Mouse (Mus musculus): ENCODE results near the gene Gpr37l1.

Gene Gpr37l1

DNA sequence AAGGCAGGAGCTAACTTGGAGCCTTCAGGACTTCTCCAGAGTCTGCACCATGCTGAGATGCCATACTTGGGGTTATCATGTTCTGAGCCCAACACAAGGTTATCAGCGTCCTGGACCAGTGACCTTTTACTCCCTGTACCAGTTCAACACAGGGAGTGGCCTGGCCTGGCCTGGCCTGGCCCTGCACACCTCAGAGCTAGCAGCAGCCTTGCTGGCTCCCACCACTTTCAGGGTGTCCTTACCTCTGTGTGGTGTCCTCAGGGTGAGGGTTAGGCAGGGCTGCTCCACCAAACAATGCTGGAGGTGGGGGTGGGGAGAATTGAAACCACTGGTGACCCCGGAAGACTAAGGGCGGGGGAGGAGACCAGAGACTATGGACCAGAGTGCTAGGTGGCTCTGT is 15.5 kb upstream of the Gpr37l1 start:
- ATAC-seq (ENCODE audit: insufficient number of reproducible peaks, low FRiP score, low TSS enrichment), result no peak

DNA sequence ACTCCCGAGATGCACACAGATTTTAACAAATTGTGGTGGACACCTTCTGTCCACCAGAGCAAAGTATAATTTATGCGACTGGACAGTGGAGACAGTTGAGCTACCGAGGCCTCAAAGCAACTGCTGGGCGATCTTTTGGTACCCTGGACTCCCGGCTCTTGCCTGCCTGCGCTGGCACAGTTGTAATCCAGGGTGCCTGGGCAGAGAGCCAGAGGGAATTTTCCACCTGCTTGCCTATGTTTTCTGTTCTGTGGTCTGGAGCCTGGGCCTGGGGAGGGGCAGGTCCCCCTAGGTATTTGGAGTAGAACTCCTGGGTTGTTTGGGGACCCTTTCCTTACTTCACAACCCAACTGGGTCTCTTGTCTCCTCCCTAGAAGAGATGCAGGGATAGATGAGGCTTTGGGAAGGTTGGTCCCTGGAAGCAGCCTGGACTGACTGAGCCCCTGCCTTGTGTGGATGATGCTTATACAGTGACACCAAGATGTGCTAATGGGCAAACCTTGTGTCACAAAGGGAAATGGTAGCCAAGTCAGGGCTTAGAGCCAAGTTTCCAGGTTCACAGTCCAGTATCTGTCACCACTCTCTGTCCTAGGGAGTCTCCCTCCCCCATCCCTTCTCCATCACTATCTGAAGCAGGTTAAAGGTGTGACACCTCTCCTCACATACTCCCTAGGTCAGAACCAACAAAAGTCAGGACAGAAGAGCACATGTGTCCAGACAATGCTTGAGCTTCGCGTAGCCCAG is 14.6 kb upstream of the Gpr37l1 start:
- ATAC-seq (ENCODE audit: insufficient number of reproducible peaks, low FRiP score, low TSS enrichment), result no peak

DNA sequence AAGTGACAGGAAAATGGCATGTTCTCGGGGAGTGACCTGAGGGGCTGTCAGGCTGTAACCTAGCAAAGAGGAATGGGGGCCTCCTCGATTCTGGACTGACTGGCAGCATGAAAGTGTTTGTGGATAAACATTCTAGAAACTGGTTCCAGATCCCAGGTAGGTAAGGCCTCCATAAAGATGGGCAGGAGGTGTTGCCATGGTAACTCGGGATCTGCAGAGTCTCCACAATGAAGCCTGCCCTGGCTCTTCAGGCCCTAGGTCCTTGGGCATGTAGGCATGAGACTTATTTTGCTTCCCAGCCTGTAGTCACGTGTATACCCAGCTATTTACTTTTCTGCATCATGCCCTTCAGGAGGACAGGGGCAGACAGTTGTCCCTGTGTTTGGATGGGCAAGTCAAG is 13.8 kb upstream of the Gpr37l1 start:
- no peak for ATAC-seq (ENCODE audit: insufficient number of reproducible peaks, low FRiP score, low TSS enrichment)

DNA sequence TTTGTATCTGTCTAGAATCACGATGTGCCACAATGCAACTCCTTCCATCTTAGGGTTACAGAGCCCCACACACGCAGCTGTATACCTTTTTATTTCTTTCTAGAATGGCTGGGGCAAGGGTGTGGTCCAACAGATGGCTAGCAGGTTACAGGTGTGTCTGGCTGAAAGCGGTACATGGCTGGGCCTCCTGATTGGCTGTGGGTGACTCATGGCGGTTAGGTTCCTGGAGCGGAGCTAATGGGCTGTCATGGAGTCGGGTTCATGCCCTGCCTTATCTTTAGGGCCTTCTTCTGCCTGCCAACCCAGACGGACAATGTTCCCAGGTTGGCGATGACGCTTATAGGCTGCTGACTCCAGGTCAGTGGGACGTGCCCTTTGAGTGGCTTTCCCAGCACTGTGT is 13.3 kb upstream of the Gpr37l1 start:
- ATAC-seq (ENCODE audit: insufficient number of reproducible peaks, low FRiP score, low TSS enrichment), result no peak

DNA sequence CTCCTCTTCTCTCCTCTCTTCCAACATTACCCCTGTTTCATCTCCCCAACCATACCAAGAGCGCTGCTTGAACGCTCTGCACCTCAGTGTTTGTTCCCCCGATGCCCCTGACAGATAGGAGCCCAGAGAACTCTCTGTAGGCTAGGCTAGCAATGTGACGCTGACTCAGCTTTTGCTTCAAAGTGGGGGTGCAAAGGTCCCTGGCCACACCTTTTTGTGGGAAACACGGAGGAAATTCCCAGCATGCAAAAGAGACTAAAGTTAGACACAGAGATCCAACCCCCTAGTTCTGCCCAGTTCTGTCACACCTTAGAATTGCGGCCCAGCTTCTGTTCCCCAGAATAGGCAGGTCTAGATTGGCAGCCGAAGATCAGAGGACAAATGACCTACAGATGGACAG is 11.4 kb upstream of the Gpr37l1 start:
- ATAC-seq (ENCODE audit: insufficient number of reproducible peaks, low FRiP score, low TSS enrichment), result no peak

DNA sequence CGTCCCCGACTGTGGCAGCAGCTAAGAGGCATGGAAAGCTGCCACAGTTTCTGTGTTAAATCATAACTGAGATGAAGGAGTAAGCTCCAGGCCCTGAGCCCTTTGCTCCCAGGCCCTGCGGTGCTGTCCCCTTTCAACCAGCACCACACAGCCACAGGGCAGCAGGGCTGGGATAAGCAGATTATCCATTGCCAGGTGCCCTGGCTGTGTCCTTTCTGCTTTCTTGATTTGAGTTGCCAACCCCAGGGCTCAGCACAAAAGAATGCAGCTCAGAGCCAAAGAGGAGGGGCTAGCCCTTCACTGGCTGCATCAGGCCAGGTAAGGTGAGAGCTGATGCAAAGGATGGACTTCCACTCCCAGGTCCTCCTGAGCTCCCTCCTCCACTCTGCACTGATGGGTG is 10.2 kb upstream of the Gpr37l1 start:
- ATAC-seq (ENCODE audit: insufficient number of reproducible peaks, low FRiP score, low TSS enrichment), result no peak

DNA sequence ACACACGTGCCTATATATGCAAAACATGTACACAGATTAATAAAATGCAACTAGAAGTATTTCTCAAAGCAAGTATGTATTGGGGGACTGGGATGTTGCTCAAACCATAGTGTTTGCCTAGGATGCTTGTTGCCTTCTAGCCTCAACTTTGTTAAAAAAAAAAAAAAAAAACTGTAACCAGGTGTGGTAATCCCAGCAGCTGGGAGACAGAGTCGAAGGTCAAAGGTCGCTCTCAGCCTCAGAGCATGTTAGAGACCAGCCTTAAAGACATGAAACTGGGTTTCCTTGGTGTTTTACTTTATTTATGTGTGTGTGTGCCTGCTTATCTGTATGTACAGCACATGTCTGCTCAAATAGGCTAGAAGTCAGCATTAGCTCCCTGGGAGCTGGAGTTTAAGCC is 7.7 kb upstream of the Gpr37l1 start:
- ATAC-seq (ENCODE audit: insufficient number of reproducible peaks, low FRiP score, low TSS enrichment), result no peak

DNA sequence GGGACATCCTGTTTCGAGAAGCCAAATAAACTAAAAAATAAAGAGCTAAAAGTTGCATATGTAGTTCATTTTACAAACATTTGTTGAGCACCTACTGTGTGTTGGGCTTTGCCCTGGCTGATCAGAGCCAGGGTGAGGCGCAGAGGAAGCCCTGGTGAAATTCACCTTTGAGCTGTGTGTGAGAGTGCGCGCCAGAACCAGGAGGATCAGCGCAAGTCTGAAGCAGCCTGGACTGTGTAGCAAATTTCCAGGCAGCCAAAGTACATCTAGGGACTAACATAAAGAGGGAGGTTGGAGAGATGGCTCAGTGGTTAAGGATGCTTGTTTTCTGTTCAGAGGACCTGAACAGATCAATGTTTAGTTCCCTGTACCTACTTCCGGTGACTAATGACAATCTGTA is 5.8 kb upstream of the Gpr37l1 start:
- ATAC-seq (ENCODE audit: insufficient number of reproducible peaks, low FRiP score, low TSS enrichment), result no peak

DNA sequence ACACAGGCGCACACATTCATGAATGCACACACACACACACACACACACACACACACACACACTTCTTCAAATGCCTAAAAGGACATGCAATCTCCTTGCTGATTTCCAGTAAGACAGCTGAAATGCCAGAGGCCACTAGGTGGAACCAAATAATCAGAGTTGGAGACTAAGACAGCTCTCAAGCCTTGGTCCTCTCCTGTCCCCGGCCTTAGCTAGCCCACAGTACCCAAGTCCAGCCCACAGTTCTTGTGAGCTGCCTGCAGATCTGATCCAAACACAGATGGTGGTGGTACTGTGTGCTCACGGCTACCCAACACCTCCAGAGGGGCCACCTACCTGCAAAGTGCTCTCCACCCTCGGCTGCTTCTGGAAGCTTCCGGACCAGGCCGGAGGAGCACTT is 4.5 kb upstream of the Gpr37l1 start:
- peak; percentile 67 for ATAC-seq (ENCODE audit: insufficient number of reproducible peaks, low FRiP score, low TSS enrichment)

DNA sequence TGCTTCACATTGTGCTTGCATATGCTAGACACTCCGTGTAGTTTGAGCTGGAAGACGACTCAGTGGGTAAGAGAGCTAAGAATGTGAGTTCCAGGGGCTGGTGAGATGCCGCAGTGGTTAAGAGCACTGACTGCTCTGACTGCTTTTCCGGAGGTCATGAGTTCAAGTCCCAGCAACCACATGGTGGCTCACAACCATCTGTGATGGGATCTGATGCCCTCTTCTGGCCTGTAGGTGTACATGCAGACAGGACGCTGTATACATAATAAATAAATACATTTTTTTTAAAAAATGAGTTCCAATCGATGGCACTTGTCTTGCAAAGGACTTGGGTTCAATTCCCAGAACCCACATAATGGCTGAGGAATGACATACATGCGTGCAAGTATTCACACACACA is 3.7 kb upstream of the Gpr37l1 start:
- no peak for ATAC-seq (ENCODE audit: insufficient number of reproducible peaks, low FRiP score, low TSS enrichment)

DNA sequence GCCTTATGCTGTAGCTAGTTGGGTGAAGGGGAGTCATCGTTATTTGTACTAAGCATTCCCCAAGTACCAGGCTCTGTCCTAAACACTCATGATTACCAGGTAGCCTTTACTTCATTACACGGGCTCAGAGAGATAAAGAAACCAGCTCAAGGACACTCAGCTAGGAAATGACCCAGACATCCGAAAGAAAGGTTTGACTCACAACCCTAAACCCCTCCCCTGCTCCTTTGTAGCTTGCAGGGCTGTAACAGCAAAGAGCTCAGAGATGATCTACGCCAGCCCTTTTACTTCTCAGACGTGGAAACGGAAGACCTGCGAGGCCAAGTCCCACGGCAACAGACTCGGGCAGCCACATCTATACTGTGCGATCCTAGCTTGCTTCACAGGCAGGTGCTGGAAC is 2.8 kb upstream of the Gpr37l1 start:
- no peak for ATAC-seq (ENCODE audit: insufficient number of reproducible peaks, low FRiP score, low TSS enrichment)

DNA sequence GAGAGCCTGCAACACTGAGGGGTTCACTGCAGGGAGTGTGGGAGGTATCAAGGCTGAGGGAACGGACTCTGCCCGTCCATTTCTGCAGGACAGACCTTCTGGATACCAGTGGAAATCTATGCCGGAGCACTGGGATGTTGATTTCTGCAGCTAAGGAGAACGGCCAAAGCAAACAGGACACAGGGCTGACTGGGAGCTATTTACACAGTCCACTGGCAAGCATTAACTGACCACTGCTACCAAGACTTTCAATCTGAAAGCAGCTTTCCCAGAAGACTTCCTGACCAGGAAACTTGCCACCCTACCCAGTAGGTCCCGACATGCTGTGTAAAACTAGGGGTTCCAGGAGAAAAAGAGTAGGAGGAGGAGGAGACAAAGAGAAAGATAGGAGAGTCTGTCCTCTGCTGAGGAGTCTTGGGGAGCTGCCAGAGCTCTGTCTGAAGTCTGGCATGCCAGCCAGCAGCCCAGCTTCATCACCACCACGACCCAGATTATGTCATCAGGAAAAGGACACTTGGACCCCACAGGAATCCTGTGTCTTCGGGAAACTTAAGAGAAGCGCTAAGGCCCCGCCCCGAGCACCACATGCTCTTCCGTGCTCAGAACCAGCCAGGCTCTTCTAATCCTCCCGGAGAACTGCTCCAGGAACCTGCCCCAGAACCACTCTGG is 2.2 kb upstream of the Gpr37l1 start:
- peak; percentile 17; the same call in 1 of the 2 replicates for ATAC-seq (ENCODE audit: insufficient number of reproducible peaks, low FRiP score, low TSS enrichment)

DNA sequence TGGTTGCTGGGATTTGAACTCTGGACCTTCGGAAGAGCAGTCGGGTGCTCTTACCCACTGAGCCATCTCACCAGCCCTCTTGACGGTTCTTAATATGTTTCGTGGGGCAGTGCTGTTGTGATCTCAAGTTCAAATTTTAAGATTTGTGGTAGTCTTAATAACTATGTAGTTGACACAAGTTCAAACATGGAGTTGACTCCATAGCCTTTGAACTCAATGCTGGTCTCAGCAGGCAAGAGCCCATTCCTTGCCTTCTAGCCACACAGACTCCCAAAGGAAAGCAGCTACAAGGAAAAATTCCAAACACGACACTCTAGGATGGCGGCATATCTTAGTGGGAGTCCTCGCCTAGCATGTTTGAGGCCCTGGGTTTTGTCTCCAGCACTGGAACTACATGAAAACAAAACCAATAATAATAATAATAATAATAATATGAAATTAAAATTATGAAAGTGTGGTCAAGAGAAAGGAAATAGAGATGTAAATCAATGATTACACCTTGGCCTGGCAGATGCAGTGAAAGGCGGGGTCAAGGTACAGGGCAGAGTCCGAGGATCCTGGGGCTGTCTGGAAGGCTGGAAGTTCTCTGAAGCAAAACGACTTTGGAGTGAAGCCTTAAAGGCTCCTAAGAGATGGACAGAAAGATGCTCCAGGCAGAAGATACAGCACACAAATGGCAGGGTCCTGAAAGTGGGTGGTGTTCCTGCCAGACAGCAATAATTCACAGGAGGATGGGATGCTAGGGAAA is 1.1 kb upstream of the Gpr37l1 start:
- ATAC-seq (ENCODE audit: insufficient number of reproducible peaks, low FRiP score, low TSS enrichment), result no peak

DNA sequence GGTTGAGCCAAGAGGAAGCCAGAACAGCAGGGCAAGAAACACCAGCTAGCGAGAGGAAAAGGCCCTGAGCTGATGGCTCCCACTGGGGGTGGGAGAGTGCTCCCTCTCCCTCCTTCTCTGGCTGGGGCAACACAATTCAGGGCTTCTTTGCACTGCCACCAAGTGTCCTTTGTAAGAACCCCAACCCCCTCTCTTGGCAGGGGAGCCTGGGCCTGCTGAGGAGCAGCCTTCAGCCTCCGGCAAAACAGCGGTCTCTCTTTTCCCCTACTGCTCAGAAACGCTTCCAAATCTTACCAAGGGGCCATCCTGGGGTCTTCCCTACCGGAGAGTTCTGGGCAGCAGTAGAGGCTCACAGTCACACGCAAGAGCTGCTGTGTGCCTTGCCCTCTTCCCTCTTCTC is 4.8 kb downstream of the Gpr37l1 start:
- ATAC-seq (ENCODE audit: insufficient number of reproducible peaks, low FRiP score, low TSS enrichment), result no peak

DNA sequence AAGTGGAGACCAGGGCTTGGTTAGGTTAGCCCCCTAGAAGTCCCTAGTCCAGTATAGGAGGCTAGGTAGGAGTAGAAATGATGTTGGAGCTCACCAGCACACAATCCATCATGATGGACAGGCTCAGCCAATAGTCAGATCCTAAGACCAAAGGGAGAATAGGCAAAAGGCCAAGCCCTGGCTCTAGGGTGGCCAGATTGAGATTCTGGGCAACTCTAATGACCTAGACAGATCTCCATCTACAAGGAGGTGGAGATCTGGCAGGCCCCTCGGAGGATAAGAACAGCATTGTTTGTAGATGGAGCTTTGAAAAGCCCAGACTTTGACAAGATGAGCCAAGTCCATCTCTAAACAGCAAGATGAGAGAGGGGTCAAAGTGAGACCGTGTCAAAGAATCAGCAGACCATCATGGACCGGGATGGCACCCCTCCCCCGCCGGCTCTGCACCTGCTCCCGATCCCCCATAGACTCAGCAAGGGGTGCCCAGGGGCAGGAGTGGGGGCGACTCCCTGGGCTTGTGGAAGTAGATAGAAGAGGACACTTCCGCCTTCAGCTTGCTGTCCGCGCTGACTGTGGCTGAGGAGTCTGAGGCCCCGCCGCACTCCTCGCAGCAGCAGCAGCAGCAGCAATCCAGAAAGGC is 7.0 kb downstream of the Gpr37l1 start:
- ATAC-seq (ENCODE audit: insufficient number of reproducible peaks, low FRiP score, low TSS enrichment), result no peak

DNA sequence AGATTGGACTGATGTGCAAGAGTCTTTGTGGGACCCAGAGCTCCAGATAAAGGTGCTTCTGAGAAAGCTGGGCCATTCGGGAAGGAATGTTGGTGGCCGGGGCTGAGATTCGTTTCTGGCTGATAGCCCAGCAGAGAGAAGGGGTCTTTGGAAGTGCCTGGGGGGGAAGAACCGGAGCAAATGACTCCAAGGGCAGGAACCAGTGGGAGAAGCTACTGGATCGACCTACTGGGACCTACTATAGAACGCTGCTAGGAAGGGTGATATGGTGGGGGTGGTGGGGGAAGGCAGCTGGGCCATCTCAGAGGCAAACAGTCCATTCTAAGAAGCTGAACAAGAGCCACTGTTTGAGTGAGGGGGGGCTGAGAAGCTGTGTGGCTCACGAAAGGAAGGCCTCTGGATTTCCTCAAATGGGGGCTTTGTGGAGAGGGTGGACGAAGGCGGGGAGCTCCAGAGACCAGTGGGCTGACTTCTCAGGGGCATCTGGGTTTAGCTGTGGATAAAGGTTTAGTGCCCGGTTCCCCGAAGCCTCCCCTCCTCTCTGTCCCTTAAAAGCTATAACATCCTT is 7.8 kb downstream of the Gpr37l1 start:
- no peak for ATAC-seq (ENCODE audit: insufficient number of reproducible peaks, low FRiP score, low TSS enrichment)

DNA sequence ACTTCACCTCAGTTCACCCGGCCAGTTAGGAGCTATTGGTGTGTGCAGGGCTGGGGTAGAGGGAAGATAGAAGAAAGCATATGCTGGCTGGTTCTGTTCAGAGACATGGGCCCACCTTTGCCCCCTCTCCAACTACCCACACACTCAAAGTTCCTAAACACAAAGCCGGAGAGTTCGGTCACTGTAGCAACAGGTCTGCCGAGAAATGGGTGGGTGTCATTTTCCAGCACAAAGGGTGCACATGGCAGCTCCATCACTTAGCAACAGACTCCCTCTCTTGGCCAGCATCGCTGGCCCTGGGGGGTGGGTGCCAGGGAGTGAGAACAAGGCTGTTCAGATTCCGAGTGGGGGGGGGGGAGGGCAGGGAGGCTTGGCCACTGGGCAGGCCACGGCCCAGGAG is 8.4 kb downstream of the Gpr37l1 start:
- no peak for ATAC-seq (ENCODE audit: insufficient number of reproducible peaks, low FRiP score, low TSS enrichment)

DNA sequence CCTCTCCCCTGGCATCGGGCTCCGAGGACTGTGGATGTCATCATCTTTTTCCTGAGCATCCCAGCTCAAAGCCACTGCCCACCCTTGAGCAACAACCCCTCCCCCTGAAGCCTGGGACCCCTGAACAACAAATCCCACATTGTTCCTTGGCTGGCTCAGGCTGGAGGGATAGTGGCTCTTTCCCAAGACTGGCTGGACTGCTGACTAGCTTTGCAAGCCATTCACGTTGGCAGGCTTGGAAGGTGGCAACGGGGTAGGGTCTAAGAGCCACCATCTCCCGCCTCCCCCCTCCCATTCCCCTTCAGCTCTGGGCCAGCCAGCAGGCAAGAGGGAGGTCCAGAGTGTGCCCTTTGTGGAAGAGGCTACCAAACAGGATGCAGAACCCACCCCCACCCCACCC is 8.8 kb downstream of the Gpr37l1 start:
- no peak for ATAC-seq (ENCODE audit: insufficient number of reproducible peaks, low FRiP score, low TSS enrichment)

DNA sequence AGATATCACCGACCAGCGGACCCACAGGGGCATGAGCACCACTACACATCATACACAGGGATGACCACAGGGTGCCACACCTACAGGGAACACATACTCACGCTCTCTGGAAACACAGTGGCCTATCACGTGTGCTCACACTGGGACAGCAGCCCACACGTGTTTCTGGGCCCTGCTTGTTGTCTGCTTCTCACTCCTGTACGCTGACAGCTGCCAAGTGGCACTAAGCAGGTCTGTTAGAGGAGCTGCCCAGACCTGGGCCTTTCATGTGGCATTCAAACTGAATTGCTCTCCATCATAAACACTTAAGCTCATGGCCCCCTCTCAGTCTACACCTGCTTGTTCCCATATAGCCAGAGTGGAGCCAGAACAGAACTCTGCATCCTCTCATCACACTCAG is 11.2 kb downstream of the Gpr37l1 start:
- ATAC-seq (ENCODE audit: insufficient number of reproducible peaks, low FRiP score, low TSS enrichment), result no peak

DNA sequence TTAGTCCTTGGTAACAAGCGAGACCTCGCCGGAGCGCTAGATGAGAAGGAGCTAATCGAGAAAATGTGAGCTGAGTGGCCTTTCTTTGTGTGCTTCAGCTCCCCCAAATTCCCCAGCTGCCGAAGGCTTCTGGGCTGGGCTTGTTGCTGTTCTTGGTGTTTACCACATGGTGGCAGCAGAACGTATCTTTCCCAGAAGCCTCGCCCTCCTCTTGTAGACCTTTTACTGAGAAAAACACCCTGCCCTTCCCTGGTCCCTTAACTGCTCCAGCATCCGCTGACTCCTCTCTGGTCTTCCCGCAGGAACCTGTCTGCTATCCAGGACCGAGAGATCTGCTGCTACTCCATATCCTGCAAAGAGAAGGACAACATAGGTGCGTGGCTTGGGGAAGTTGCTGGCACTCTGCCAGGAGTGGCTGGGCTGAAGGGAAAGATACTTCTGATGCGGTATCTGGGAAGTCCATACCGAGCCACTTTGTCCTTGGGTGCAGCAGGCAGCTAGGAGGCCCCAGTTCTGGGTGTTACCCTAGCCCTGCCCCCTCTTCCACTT is 13.0 kb downstream of the Gpr37l1 start:
- peak; percentile 63 for ATAC-seq (ENCODE audit: insufficient number of reproducible peaks, low FRiP score, low TSS enrichment)
